Mouse (Mus musculus) testis, adult 2 months (tissue): Measurements from ENCODE around the gene Polg2. TPM values are rescaled to one million over a fixed set of nuclear protein-coding genes. Genes with fewer than 3 reads are reported as not detected.
"Not testable (repeated sequence)": the region's sequence is repeated elsewhere in the genome, so short reads cannot be mapped to it uniquely, and the experiment has no call there.

Experiments used
- H3K27ac ChIP-seq: fragments of 200-500 bp; 2 replicates; pipeline ENCODE4 v1.5.1; 2012; ENCODE audit warnings: low read depth, low read length; ENCODE audit not compliant: control insufficient read depth, insufficient read depth
- H3K27me3 ChIP-seq: fragments of 200-500 bp; 2 replicates; pipeline ENCODE4 v1.6.1; 2012; ENCODE audit warnings: mild to moderate bottlenecking, low read length, moderate library complexity; ENCODE audit not compliant: control insufficient read depth, insufficient read depth
- H3K36me3 ChIP-seq: fragments of 200-500 bp; 2 replicates; pipeline ENCODE4 v1.6.1; 2012; ENCODE audit warnings: mild to moderate bottlenecking, low read length; ENCODE audit not compliant: control insufficient read depth, insufficient read depth
- H3K4me1 ChIP-seq: fragments of 200-500 bp; 2 replicates; pipeline ENCODE4 v1.6.1; 2012; ENCODE audit warnings: low read length; ENCODE audit not compliant: control insufficient read depth, insufficient read depth
- H3K4me3 ChIP-seq: fragments of 200-500 bp; 2 replicates; pipeline ENCODE4 v1.5.1; 2012; ENCODE audit warnings: low read depth, mild to moderate bottlenecking, low read length, moderate library complexity, mixed read lengths; ENCODE audit not compliant: control insufficient read depth
- CTCF ChIP-seq: fragments of 200-500 bp; IDR thresholded peaks from 2 replicates; pipeline ENCODE4 v1.5.1; 2012; ENCODE audit warnings: low read depth, mild to moderate bottlenecking, inconsistent platforms, low read length, moderate library complexity; ENCODE audit not compliant: control insufficient read depth, insufficient read depth, insufficient replicate concordance
- POLR2A ChIP-seq: fragments of 200-500 bp; IDR thresholded peaks from 2 replicates; pipeline ENCODE4 v1.6.1; 2012; ENCODE audit warnings: low read depth, mild to moderate bottlenecking, inconsistent platforms, low read length, moderate library complexity; ENCODE audit not compliant: control insufficient read depth
- polyA plus RNA-seq: library from polyadenylated mRNA; depleted of rRNA; stranded (reverse); fragments of >200 nt; gene quantifications from 2 replicates; pipeline ENCODE4 v1.2.3, GENCODE M21; 2012

Gene Polg2
- polyA plus RNA-seq, 1 experiment: 2.8 TPM

DNA sequence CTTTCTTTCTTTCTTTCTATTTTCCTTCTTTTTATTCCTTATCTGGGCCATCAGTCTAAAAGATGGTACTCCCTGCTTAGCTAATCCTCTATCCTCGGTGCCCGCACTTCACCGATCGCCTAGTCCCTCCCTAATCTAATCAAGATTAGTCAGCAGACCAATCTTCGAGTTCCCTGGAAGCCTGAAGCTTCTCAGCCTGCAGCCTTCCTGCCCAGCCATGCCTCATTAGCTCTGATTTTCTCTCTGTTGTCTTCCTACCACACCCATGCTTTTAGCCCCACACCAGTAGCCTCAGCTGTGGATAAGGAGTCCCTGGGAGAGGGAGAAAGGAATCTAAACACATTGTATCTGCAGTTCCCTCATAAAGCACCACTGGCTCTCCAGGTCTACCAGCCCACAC lies 23.8 kb downstream of the Polg2 start:
- no peaks in the 10 kb centered on the region for H3K36me3 ChIP-seq
- no peaks in the 10 kb centered on the region for H3K4me1 ChIP-seq
- H3K27ac ChIP-seq: no peak overlapping the region
- H3K27me3 ChIP-seq: no peaks in the 10 kb centered on the region
- TF ChIP-seq POLR2A (no peak), CTCF (no peak)
- H3K4me3 ChIP-seq: no peak overlapping the region

DNA sequence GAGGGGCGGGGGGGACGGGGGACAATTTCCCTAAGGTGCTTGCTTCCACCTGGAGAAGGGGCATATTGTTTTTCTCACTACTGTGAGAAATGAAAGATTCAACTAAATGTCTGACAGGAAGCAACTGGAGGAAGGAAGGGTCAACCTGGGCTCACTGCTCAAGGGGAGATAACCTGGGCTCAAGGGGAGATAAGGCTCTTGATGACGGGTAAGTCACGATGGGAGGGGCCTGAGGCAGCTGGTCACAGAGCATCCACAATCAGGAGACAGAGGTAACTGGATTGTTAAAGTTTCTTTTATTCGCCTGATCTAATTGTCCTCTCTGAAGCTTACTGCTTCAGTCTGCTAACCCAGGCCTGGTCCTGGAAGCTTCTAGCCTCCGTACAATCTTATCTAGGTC lies 26.0 kb downstream of the Polg2 start:
- H3K4me1 ChIP-seq: no peaks in the 10 kb centered on the region
- H3K4me3 ChIP-seq: no peak overlapping the region
- no peak for TF ChIP-seq CTCF
- no peak for TF ChIP-seq POLR2A
- H3K27me3 ChIP-seq: no peaks in the 10 kb centered on the region
- no peaks in the 10 kb centered on the region for H3K36me3 ChIP-seq
- H3K27ac ChIP-seq: no peak overlapping the region

DNA sequence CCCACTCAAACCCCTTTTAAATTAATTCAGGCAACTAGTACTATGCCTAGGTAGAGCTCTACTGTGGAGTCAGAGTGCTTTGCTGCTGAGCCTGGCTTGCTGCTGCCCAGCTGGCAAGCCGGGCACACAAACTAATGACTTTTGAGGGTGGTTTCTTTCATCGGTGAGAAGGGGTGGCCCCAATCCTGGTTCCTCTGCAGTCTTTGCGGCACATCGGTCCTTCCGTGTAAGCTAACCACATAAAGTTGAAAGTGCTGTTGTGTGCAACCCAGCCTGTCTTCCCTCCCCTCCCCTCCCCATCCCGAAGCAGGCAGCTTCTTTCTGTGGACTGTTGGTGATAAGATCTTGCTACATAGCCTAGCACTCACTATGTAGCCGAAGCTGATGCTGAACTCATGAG lies 27.2 kb downstream of the Polg2 start:
- H3K36me3 ChIP-seq: no peaks in the 10 kb centered on the region
- no peak overlapping the region; the same call in 1 of the 2 replicates for H3K27ac ChIP-seq
- H3K4me1 ChIP-seq: no peaks in the 10 kb centered on the region
- TF ChIP-seq POLR2A: no peak
- no peak overlapping the region for H3K4me3 ChIP-seq
- H3K27me3 ChIP-seq: no peaks in the 10 kb centered on the region

DNA sequence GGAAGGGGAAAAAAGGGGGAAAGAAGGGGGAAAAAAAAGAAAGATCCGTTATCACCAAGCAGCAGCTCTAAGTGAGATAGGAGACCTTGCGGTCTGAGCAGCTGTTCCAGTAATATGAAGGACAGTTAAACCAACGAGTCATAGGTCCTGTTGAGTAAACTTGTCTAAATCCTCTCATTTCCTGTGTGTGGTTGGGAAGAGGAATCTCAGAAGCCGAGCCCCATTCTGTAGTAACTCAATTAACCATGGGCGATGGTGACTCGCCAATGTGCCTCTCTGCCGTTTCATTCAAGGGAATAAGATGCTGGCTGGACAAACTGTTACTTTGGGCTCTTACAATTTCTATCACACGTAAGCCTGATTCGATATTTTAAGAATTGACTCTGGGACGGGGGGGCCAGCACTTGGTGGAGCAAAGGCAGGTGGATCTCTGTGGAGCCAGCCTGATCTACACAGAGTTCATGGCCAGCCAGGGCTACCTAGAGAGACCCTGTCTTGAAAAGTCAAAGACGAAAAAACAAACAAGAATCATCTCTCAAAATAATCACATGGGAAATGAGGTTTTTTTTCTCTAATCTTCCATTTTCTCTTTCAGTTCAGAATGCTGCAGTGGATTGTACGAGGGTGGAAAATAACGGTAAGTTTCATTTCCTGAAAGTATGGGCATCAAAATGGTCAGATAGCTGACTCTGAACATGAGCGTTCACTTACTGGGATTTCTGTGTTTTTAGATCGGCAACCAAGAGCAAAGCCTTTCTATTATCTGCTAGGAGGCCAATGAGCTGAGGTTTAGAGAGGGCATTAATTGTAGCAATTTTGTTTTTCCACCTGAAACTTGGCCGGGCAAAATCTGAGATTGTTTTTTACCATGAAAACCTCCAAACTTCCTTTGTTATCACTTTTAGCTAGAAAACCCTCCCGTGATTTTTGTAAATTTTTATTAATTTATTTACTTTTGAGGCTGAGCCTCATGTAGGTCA lies 28.0 kb downstream of the Polg2 start, which contains the start of gene Milr1:
Gene Milr1 (plus strand): TSS at position 188 of the 980 bp plus-strand sequence.
- Histone ChIP-seq H3K4me3 (no peak within 1 kb of the TSS), H3K27me3 (no peaks in the 10 kb centered on the region), H3K4me1 (no peaks in the 10 kb centered on the region), H3K27ac (no peak within 1 kb of the TSS; the same call in 1 of the 2 replicates), H3K36me3 (no peaks in the 10 kb centered on the region)
- TF ChIP-seq POLR2A (no peak), CTCF (no peak)

DNA sequence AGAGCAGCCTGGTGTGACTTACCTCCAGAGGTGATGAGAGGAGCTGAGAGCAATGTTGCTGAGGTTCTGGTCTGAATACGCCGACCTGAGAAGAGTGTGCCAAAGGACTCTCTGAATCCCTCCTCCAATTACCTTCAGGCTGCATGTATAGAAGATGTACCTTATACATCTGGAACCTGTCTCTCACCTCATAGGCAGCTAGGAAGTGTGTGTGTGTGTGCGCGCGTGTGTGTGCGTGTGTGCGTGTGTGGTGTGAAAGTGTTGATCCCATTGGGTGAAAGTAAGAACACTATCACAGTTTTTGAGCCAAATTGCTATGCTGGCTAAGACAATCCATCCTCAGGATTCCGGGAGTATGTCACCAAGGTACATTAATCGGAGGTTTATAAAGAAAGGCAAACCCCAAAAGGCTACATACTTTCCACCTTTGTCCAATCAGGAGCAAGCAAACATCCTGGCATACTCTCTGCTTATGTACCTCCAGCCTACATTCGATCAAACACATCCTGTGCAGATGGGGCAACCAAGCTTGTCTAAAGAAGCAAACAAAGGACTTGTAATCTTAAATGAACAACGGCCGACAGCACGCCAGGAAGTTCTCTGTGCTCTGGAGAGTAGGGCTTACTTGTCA lies 29.1 kb downstream of the Polg2 start, which contains the start of gene Pecam1:
Gene Pecam1 (minus strand): TSS at position 508 of the 631 bp plus-strand sequence.
- Histone ChIP-seq H3K4me3 (no peak within 1 kb of the TSS), H3K36me3 (no peaks in the 10 kb centered on the region), H3K27me3 (no peaks in the 10 kb centered on the region), H3K4me1 (no peaks in the 10 kb centered on the region), H3K27ac (no peak within 1 kb of the TSS)
- TF ChIP-seq POLR2A (no peak), CTCF (no peak)

DNA sequence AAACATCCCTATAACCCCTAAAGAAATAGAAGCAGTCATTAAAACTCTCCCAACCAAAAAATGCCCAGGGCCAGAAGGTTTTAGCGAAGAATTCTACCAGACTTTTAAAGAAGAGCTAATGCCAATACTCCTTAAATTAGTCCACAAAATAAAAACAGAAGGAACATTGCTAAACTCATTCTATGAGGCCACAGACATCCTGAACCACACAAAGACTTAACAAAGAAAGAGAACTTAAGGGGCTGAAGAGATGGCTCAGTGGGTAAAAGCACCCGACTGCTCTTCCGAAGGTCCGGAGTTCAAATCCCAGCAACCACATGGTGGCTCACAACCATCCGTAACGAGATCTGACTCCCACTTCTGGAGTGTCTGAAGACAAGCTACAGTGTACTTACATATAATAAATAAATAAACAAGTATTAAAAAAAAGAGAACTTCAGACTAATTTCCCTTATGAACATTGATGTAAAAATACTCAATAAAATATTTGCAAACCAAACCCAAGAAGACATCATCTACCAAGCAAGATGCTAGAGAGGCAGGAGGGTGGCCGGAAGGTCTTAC lies 29.7 kb downstream of the Polg2 start:
- not testable (repeated sequence) for H3K27ac ChIP-seq, H3K4me1 ChIP-seq, H3K36me3 ChIP-seq, H3K27me3 ChIP-seq, H3K4me3 ChIP-seq

DNA sequence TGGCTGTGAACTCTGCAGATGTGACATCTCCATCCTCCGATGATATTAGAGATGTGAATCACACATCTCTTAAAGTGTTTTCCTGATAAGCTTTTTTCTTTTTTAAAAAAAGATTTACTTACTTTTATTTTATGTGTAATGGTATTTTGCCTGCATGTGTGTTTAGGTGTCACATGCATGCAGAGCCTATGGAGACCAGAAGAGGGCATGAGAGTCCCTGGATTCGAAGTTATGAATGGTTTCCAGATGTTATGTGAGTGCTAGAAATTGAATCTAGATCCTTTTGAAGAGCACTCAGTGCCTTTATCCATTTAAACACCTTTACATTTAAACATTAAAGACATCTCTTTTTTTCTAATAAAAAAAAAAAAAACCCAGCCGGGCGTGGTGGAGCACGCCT lies 34.4 kb downstream of the Polg2 start:
- TF ChIP-seq POLR2A: no peak
- no peak for TF ChIP-seq CTCF
- H3K27me3 ChIP-seq: no peaks in the 10 kb centered on the region
- no peak overlapping the region for H3K4me3 ChIP-seq
- H3K36me3 ChIP-seq: no peaks in the 10 kb centered on the region
- no peaks in the 10 kb centered on the region for H3K4me1 ChIP-seq
- H3K27ac ChIP-seq: no peak overlapping the region
